Comparison of ENCODE assay signal across 22 mouse cellular contexts in the genomic region with DNA sequence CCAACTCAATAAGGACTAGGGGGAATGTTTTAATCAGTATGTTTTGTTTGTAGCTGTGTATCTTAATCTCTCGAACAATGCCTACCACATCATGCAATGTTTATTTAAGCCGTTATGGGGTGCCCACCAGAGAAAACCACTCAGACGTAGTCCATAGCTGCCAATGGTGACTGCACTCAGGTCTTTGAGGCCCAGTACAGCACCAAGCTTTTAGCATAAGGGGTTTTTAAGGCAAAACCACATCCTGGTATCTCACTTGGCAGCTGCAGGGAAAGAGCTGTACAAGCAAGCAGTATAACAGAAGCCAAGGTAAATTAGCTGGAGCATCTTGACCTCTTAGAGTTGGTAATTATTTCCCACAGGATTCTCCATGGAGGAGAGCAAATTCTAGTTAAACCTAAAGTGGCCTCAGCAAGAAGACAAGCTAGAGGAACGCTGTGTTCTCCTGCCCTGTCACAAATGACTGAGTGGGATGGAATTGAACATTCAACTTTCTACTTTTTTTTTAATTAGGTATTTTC.
DNase-seq lines count a peak whose midpoint lies in the region; ATAC-seq and TF ChIP-seq lines count a peak whose summit lies in the region.
"Had no signal": no experiment of that assay in that cellular context is flagged by ENCODE, and none has a peak within 500 bp of the region (broad histone marks: within the 10 kb centered on the region; RNA-seq: fewer than 3 reads in every experiment).

No protein-coding gene starts in this region.

- DNase-seq in A20 (ENCODE audit: low read depth, low spot score) = peak; percentile 67
- DNase-seq in CD4-positive helper T cell, adult 2 months (ENCODE audit: low read depth, low spot score) = peak; percentile 40
- peak; percentile 11 for DNase-seq in splenic B cell, adult 2 months (ENCODE audit: low read depth, low spot score)
- no peak for DNase-seq in lung, postnatal 0 days (ENCODE audit: low spot score)
- DNase-seq: adrenal gland, postnatal 10 days; B cell, adult 2 months; cerebellum, adult 11 months; cerebellum, adult 8-10 months; cerebellum, postnatal 14 days; embryo, embryonic 11 days; gastrocnemius, postnatal 10 days; heart, adult 18-20 months; heart, postnatal 10 days; heart, postnatal 4 days had no signal

- no peak for TF ChIP-seq EP300 in lung, postnatal 0 days (IDR thresholded peaks at IDR 0.05)

- H3K27ac ChIP-seq in liver, embryonic 12.5 days = no peak overlapping the region
- no peak overlapping the region for H3K27ac ChIP-seq in lung, postnatal 0 days (ENCODE audit: low read length)
- H3K27ac ChIP-seq: embryonic facial prominence, embryonic 15.5 days; heart, embryonic 10.5 days; hindbrain, embryonic 13.5 days had no signal

- H3K4me3 ChIP-seq in liver, embryonic 12.5 days = no peak overlapping the region
- no peak overlapping the region for H3K4me3 ChIP-seq in lung, postnatal 0 days (ENCODE audit: low read depth, low read length)
- H3K4me3 ChIP-seq: embryonic facial prominence, embryonic 15.5 days; erythroblast, embryonic 14.5 days; heart, embryonic 10.5 days; hindbrain, embryonic 13.5 days had no signal

- 86% methylated on average over 4 of the region's 4 CpGs for WGBS in liver, embryonic 12.5 days (ENCODE audit: insufficient replicate concordance)
- 69% methylated on average over 4 of the region's 4 CpGs for WGBS in lung, postnatal 0 days

- H3K27me3 ChIP-seq in splenic B cell, adult 2 months (ENCODE audit: control insufficient read depth, insufficient read depth, low read length, poor library complexity, severe bottlenecking) = no peaks in the 10 kb centered on the region
- H3K27me3 ChIP-seq in liver, embryonic 12.5 days (replicated peaks) = no peaks in the 10 kb centered on the region
- no peaks in the 10 kb centered on the region for H3K27me3 ChIP-seq in lung, postnatal 0 days (replicated peaks; ENCODE audit: insufficient read depth, low read length)
- H3K27me3 ChIP-seq: embryonic facial prominence, embryonic 15.5 days; hindbrain, embryonic 13.5 days had no signal

- no peak overlapping the region for H3K4me2 ChIP-seq in liver, embryonic 12.5 days
- no peak overlapping the region for H3K4me2 ChIP-seq in lung, postnatal 0 days (replicated peaks; ENCODE audit: low read depth, low read length)
- H3K4me2 ChIP-seq: embryonic facial prominence, embryonic 15.5 days; hindbrain, embryonic 13.5 days had no signal

- ATAC-seq in activated CD4-positive, CD25-positive, alpha-beta regulatory T cell, adult 4 months = peak; percentile 94
- ATAC-seq in liver, embryonic 12.5 days = no peak
- no peak for ATAC-seq in lung, postnatal 0 days
- ATAC-seq: forebrain, embryonic 16.5 days had no signal

- no peak overlapping the region for H3K9ac ChIP-seq in liver, embryonic 12.5 days
- H3K9ac ChIP-seq in lung, postnatal 0 days (replicated peaks; ENCODE audit: low read depth) = no peak overlapping the region
- H3K9ac ChIP-seq: embryonic facial prominence, embryonic 15.5 days; hindbrain, embryonic 13.5 days had no signal

- no peaks in the 10 kb centered on the region for H3K9me3 ChIP-seq in liver, embryonic 12.5 days (replicated peaks)
- no peaks in the 10 kb centered on the region for H3K9me3 ChIP-seq in lung, postnatal 0 days (ENCODE audit: low read length)
- H3K9me3 ChIP-seq: embryonic facial prominence, embryonic 15.5 days; G1E; heart, embryonic 10.5 days; hindbrain, embryonic 13.5 days had no signal

- H3K36me3 ChIP-seq in splenic B cell, adult 2 months (ENCODE audit: control insufficient read depth, insufficient read depth, low read length, poor library complexity, severe bottlenecking) = 0 out of 2 replicates have a peak, but pooled peaks cover 2% of the 10 kb centered on the region
- H3K36me3 ChIP-seq in liver, embryonic 12.5 days = peaks cover 57% of the 10 kb centered on the region
- no peaks in the 10 kb centered on the region for H3K36me3 ChIP-seq in lung, postnatal 0 days (ENCODE audit: insufficient read depth, low read length)

- TF ChIP-seq CTCF in lung, postnatal 0 days (IDR thresholded peaks at IDR 0.05) = no peak

- peaks cover 7% of the 10 kb centered on the region; the same call in 1 of the 2 replicates for H3K4me1 ChIP-seq in liver, embryonic 12.5 days
- no peaks in the 10 kb centered on the region for H3K4me1 ChIP-seq in lung, postnatal 0 days (ENCODE audit: insufficient read depth, low read depth, low read length)
- H3K4me1 ChIP-seq: embryonic facial prominence, embryonic 15.5 days; heart, embryonic 10.5 days; hindbrain, embryonic 13.5 days had no signal
